Comparison of ENCODE assay signal across 9 mouse cellular contexts in genomic region chr7:127285154-127285553, GRCm38 (mm10). TPM values are rescaled to one million over a fixed set of nuclear protein-coding genes. Genes with fewer than 3 reads are reported as not detected.
DNase-seq lines count a peak whose midpoint lies in the region; ATAC-seq lines count a peak whose summit lies in the region.
"Had no signal": no experiment of that assay in that cellular context is flagged by ENCODE, and none has a peak within 500 bp of the region (broad histone marks: within the 10 kb centered on the region; RNA-seq: fewer than 3 reads in every experiment).

No protein-coding gene starts in this region.

- peak; percentile 83 for ATAC-seq in inflammation-experienced regulatory T-cells, adult 6 months
- peak; percentile 60 for ATAC-seq in monocyte, adult 5-6 weeks (replicated peaks; ENCODE audit: insufficient number of reproducible peaks, low FRiP score, low TSS enrichment, poor library complexity, severe bottlenecking)

- intact Hi-C loops in left cerebral cortex, postnatal 36 days (cut with DNase I), result no loop called here

- DNase-seq in T-cell, adult 2 months (ENCODE audit: low spot score), result peak; percentile 81
- DNase-seq in thymus, postnatal 4 days, result peak; percentile 64
- DNase-seq in left cerebral cortex, postnatal 36 days (ENCODE audit: low spot score in 2 of 2), result no peak
- DNase-seq in ovary, adult 18-20 months (ENCODE audit: low spot score), result no peak
- DNase-seq in embryo, embryonic 9.5 days (ENCODE audit: extremely low spot score), result no peak
- DNase-seq: kidney, adult 8-10 months; lung, postnatal 4 days had no signal

RNA-seq across cellular contexts. Expression of gene Itgal, which starts 10.9 kb away (rescaled TPM):
- polyA plus RNA-seq in inflammation-experienced regulatory T-cells, adult 6 months (2017; shearing (Covaris generic)), result 100 to 1,000 TPM; 201 to 247 (median 214) TPM
- 218 to 515 TPM (median 322 TPM) in 3 replicates for total RNA-seq in monocyte, adult 5-6 weeks (2017)
- under 1 TPM; 0.48 to 0.76 TPM for total RNA-seq in left cerebral cortex, postnatal 36 days (2021)

RNA-seq across cellular contexts. Expression of gene Sephs2, which starts 11.3 kb away (rescaled TPM):
- 10 to 100 TPM; 19.4 to 45.4 (median 28.6) TPM for polyA plus RNA-seq in inflammation-experienced regulatory T-cells, adult 6 months (2017; shearing (Covaris generic))
- 139 to 200 TPM (median 191 TPM) in 3 replicates for total RNA-seq in monocyte, adult 5-6 weeks (2017)
- total RNA-seq in left cerebral cortex, postnatal 36 days (2021), result 10 to 100 TPM; 38.4 to 43.1 TPM

RNA-seq across cellular contexts. Expression of gene Dctpp1, which starts 24.6 kb away (rescaled TPM):
- 10 to 100 TPM; 37.2 to 88.3 (median 51.2) TPM for polyA plus RNA-seq in inflammation-experienced regulatory T-cells, adult 6 months (2017; shearing (Covaris generic))
- 9.6 to 13.3 TPM (median 9.9 TPM) in 3 replicates for total RNA-seq in monocyte, adult 5-6 weeks (2017)
- 10 to 100 TPM; 21.8 to 30.7 TPM for total RNA-seq in left cerebral cortex, postnatal 36 days (2021)

RNA-seq across cellular contexts. Expression of gene Zfp771, which starts 41.1 kb away (rescaled TPM):
- polyA plus RNA-seq in inflammation-experienced regulatory T-cells, adult 6 months (2017; shearing (Covaris generic)), result 1 to 10 TPM in 1 of 3 experiments, under 1 TPM in 1, not detected in 1; 0.46 to 1.5 TPM
- 0.57 to 3.9 TPM (median 2.9 TPM) in 3 replicates for total RNA-seq in monocyte, adult 5-6 weeks (2017)
- total RNA-seq in left cerebral cortex, postnatal 36 days (2021), result 10 to 100 TPM; 61.0 to 61.4 TPM

RNA-seq across cellular contexts. Expression of gene Sept1, which starts 52.2 kb away (rescaled TPM):
- 100 to 1,000 TPM; 783 to 927 (median 807) TPM for polyA plus RNA-seq in inflammation-experienced regulatory T-cells, adult 6 months (2017; shearing (Covaris generic))
- total RNA-seq in monocyte, adult 5-6 weeks (2017), result 117 to 359 TPM (median 130 TPM) in 3 replicates
- 1 to 10 TPM; 3.2 to 5.6 TPM for total RNA-seq in left cerebral cortex, postnatal 36 days (2021)

Comparison
In these comparisons a context has a peak if more than half of its experiments do, and no peak if none do; other contexts are left out.
1. DNase-seq: peak in T-cell, adult 2 months (single experiment) and thymus, postnatal 4 days (single experiment); none in left cerebral cortex, postnatal 36 days (0 of 2), ovary, adult 18-20 months (single experiment) and embryo, embryonic 9.5 days (single experiment).
2. RNA of gene Itgal, which starts 10.9 kb away (total RNA-seq): 218 to 515 TPM in monocyte, adult 5-6 weeks; 0.48 to 0.76 TPM in left cerebral cortex, postnatal 36 days; every median in the first group is over 100 times any median in the second.